Mouse (Mus musculus) layer of hippocampus, adult 18-20 months (tissue): Measurements from ENCODE around the gene Gm1043. TPM values are rescaled to one million over a fixed set of nuclear protein-coding genes. Genes with fewer than 3 reads are reported as not detected.

Experiments
- DNase-seq, 2 experiments: peaks; one replicate each; pipeline ENCODE4 v3.0.0; 2022; ENCODE audit warnings: low spot score in 2 of 2
- total RNA-seq, 2 experiments: library from RNA; stranded (reverse); gene quantifications; 2 replicates each; pipeline ENCODE4 v1.2.3; 2021

Gene Gm1043
- total RNA-seq, 2 experiments from 2014 or later, result 27.1 to 29.1 TPM

GRCm38 (mm10) chr5:37242360-37243168 lies 157.4 kb downstream of the Gm1043 start:
- no peak for DNase-seq

- no peak for DNase-seq
Measured at GRCm38 (mm10) chr5:37243169-37243886, 158.2 kb downstream of the Gm1043 start.

GRCm38 (mm10) chr5:37244161-37244560 lies 159.0 kb downstream of the Gm1043 start:
- peak in 1 of 2 experiments; percentile 81 for DNase-seq

GRCm38 (mm10) chr5:37244666-37245242 lies 159.6 kb downstream of the Gm1043 start:
- no peak for DNase-seq

GRCm38 (mm10) chr5:37245651-37246050 lies 160.5 kb downstream of the Gm1043 start:
- peak; percentile 80 to 84 for DNase-seq

GRCm38 (mm10) chr5:37246138-37246910 lies 161.2 kb downstream of the Gm1043 start:
- DNase-seq, result no peak

GRCm38 (mm10) chr5:37247456-37247855 lies 162.3 kb downstream of the Gm1043 start:
- DNase-seq, result no peak

GRCm38 (mm10) chr5:37248870-37249269 lies 163.7 kb downstream of the Gm1043 start:
- DNase-seq, result no peak

- DNase-seq, result no peak
Measured at GRCm38 (mm10) chr5:37251596-37251995, 166.4 kb downstream of the Gm1043 start.

GRCm38 (mm10) chr5:37252101-37252804 lies 167.1 kb downstream of the Gm1043 start:
- peak in 1 of 2 experiments; percentile 40 for DNase-seq

GRCm38 (mm10) chr5:37254523-37254922 lies 169.4 kb downstream of the Gm1043 start:
- DNase-seq, result no peak

- no peak for DNase-seq
Measured at GRCm38 (mm10) chr5:37256823-37257222, 171.7 kb downstream of the Gm1043 start.

- no peak for DNase-seq
Measured at GRCm38 (mm10) chr5:37257243-37257642, 172.1 kb downstream of the Gm1043 start.

- DNase-seq, result no peak
Measured at GRCm38 (mm10) chr5:37261734-37262133, 176.6 kb downstream of the Gm1043 start.

GRCm38 (mm10) chr5:37263816-37264215 lies 178.6 kb downstream of the Gm1043 start:
- DNase-seq, result no peak

Other genes with a start within 250 kb of the Gm1043 start
- gene Ppp2r2c, start 216.9 kb upstream of the Gm1043 start, total RNA-seq, result 100 to 1,000 TPM; 383 to 399 TPM
- gene Wfs1, start 96.2 kb upstream of the Gm1043 start, total RNA-seq, result 100 to 1,000 TPM; 145 to 182 TPM
- gene Crmp1, start 156.6 kb downstream of the Gm1043 start, total RNA-seq, result 100 to 1,000 TPM; 206 to 218 TPM